10 mouse cellular contexts compared by ENCODE assay signal in genomic region chr17:25117263-25117662, GRCm38 (mm10). TPM values are rescaled to one million over a fixed set of nuclear protein-coding genes. Genes with fewer than 3 reads are reported as not detected.
DNase-seq lines count a peak whose midpoint lies in the region; ATAC-seq and TF ChIP-seq lines count a peak whose summit lies in the region.
"Had no signal": no experiment of that assay in that cellular context is flagged by ENCODE, and none has a peak within 500 bp of the region (broad histone marks: within the 10 kb centered on the region; RNA-seq: fewer than 3 reads in every experiment).

No protein-coding gene starts in this region.

- TF ChIP-seq EP300 in heart, postnatal 0 days (IDR thresholded peaks at IDR 0.05; ENCODE audit: low read depth): no peak
- TF ChIP-seq EP300 in liver, postnatal 0 days (IDR thresholded peaks at IDR 0.05; ENCODE audit: low read depth): no peak

- WGBS in heart, postnatal 0 days: 24% methylated on average over 4 of the region's 4 CpGs
- 35% methylated on average over 4 of the region's 4 CpGs for WGBS in liver, postnatal 0 days (ENCODE audit: insufficient replicate concordance)

- no peak overlapping the region for H3K4me3 ChIP-seq in heart, postnatal 0 days (ENCODE audit: low read depth, low read length)
- no peak overlapping the region for H3K4me3 ChIP-seq in liver, postnatal 0 days (ENCODE audit: low read depth, low read length)

- ATAC-seq in heart, postnatal 0 days (ENCODE audit: insufficient read depth, low read depth): no peak
- ATAC-seq in liver, postnatal 0 days: no peak
- ATAC-seq: midbrain, embryonic 16.5 days had no signal

- no peaks in the 10 kb centered on the region for H3K36me3 ChIP-seq in heart, postnatal 0 days (replicated peaks; ENCODE audit: control insufficient read depth, insufficient read depth, low read length)
- H3K36me3 ChIP-seq in liver, postnatal 0 days (replicated peaks; ENCODE audit: insufficient read depth, low read length): peaks cover 2% of the 10 kb centered on the region; the same call in 1 of the 2 replicates

- no peak for DNase-seq in heart, postnatal 0 days (ENCODE audit: low spot score)
- DNase-seq in heart, adult 11 months: no peak
- peak; percentile 70 for DNase-seq in 416B (ENCODE audit: low read depth)
- peak; percentile 61 for DNase-seq in NIH3T3 (ENCODE audit: low read depth)
- no peak for DNase-seq in liver, postnatal 0 days
- no peak for DNase-seq in right cerebral cortex, postnatal 4 days
- DNase-seq in right cerebral cortex, postnatal 10 days (ENCODE audit: low spot score in 2 of 2): no peak
- no peak for DNase-seq in layer of hippocampus, adult 8-10 months (ENCODE audit: low spot score in 2 of 2)

- H3K4me2 ChIP-seq in heart, postnatal 0 days (ENCODE audit: low read depth, low read length): no peak overlapping the region
- no peak overlapping the region for H3K4me2 ChIP-seq in liver, postnatal 0 days (ENCODE audit: low read depth, low read length)

- no peaks in the 10 kb centered on the region for H3K9me3 ChIP-seq in heart, postnatal 0 days (replicated peaks; ENCODE audit: control insufficient read depth, low read length)
- H3K9me3 ChIP-seq in liver, postnatal 0 days (ENCODE audit: low read length): no peaks in the 10 kb centered on the region

- H3K27ac ChIP-seq in heart, postnatal 0 days (ENCODE audit: low read depth): no peak overlapping the region
- no peak overlapping the region for H3K27ac ChIP-seq in liver, postnatal 0 days (ENCODE audit: low read depth)

- H3K9ac ChIP-seq in heart, postnatal 0 days (replicated peaks; ENCODE audit: low read depth, low read length): no peak overlapping the region
- H3K9ac ChIP-seq in liver, postnatal 0 days (replicated peaks): no peak overlapping the region

- H3K27me3 ChIP-seq in heart, postnatal 0 days (ENCODE audit: control insufficient read depth, insufficient read depth, low read length): no peaks in the 10 kb centered on the region
- H3K27me3 ChIP-seq in liver, postnatal 0 days (ENCODE audit: insufficient read depth, low read length): no peaks in the 10 kb centered on the region

- peak; percentile 16; the same call in 1 of the 2 replicates for TF ChIP-seq CTCF in heart, postnatal 0 days (IDR thresholded peaks at IDR 0.05; ENCODE audit: low read depth)
- peak; percentile 63 for TF ChIP-seq CTCF in liver, postnatal 0 days (IDR thresholded peaks at IDR 0.05; ENCODE audit: low read depth)

- peaks cover 11% of the 10 kb centered on the region for H3K4me1 ChIP-seq in heart, postnatal 0 days (ENCODE audit: control insufficient read depth, insufficient read depth)
- peaks cover 15% of the 10 kb centered on the region for H3K4me1 ChIP-seq in liver, postnatal 0 days (ENCODE audit: insufficient read depth)

RNA-seq across cellular contexts. Expression of gene Telo2, which starts 1.5 kb away (rescaled TPM):
- 27.9 and 31.4 TPM in 2 replicates for total RNA-seq in heart, postnatal 0 days (2014; rRNA removed; ENCODE audit: low replicate concordance)
- 13.2 and 15.3 TPM in 2 replicates for polyA plus RNA-seq in heart, postnatal 0 days (2015; fragmentation: Nextera tagmentation; extraction: Ambion mirVana)
- polyA plus RNA-seq in liver, postnatal 0 days (2015; fragmentation: Nextera tagmentation; extraction: Ambion mirVana): 5.3 and 5.7 TPM in 2 replicates
- total RNA-seq in layer of hippocampus, adult 8-10 months (2022): 10 to 100 TPM; 32.8 to 38.7 (median 36.8) TPM

RNA-seq across cellular contexts. Expression of gene Ptx4, which starts 3.3 kb away (rescaled TPM):
- total RNA-seq in heart, postnatal 0 days (2014; rRNA removed; ENCODE audit: low replicate concordance): 0.12 TPM in 1 of 2 replicates, not detected in the other
- 0.22 TPM in 2 replicates for polyA plus RNA-seq in heart, postnatal 0 days (2015; fragmentation: Nextera tagmentation; extraction: Ambion mirVana)
- polyA plus RNA-seq in liver, postnatal 0 days (2015; fragmentation: Nextera tagmentation; extraction: Ambion mirVana): not detected in 2 replicates
- 1 to 10 TPM in 3 of 4 experiments, under 1 TPM in 1; 0.89 to 3.9 (median 1.8) TPM for total RNA-seq in layer of hippocampus, adult 8-10 months (2022)

RNA-seq across cellular contexts. Expression of gene Clcn7, which starts 15.9 kb away (rescaled TPM):
- total RNA-seq in heart, postnatal 0 days (2014; rRNA removed; ENCODE audit: low replicate concordance): 15.4 and 20.3 TPM in 2 replicates
- polyA plus RNA-seq in heart, postnatal 0 days (2015; fragmentation: Nextera tagmentation; extraction: Ambion mirVana): 12.6 and 12.8 TPM in 2 replicates
- polyA plus RNA-seq in liver, postnatal 0 days (2015; fragmentation: Nextera tagmentation; extraction: Ambion mirVana): 7.3 and 8.6 TPM in 2 replicates
- 10 to 100 TPM; 54.7 to 61.5 (median 58.9) TPM for total RNA-seq in layer of hippocampus, adult 8-10 months (2022)

RNA-seq across cellular contexts. Expression of gene Tmem204, which starts 33.9 kb away (rescaled TPM):
- 53.8 and 56.4 TPM in 2 replicates for total RNA-seq in heart, postnatal 0 days (2014; rRNA removed; ENCODE audit: low replicate concordance)
- 27.2 and 27.9 TPM in 2 replicates for polyA plus RNA-seq in heart, postnatal 0 days (2015; fragmentation: Nextera tagmentation; extraction: Ambion mirVana)
- polyA plus RNA-seq in liver, postnatal 0 days (2015; fragmentation: Nextera tagmentation; extraction: Ambion mirVana): 8.3 and 9.4 TPM in 2 replicates
- 1 to 10 TPM; 7.4 to 9.3 (median 8.1) TPM for total RNA-seq in layer of hippocampus, adult 8-10 months (2022)

RNA-seq across cellular contexts. Expression of gene Ccdc154, which starts 45.0 kb away (rescaled TPM):
- not detected in 2 replicates for total RNA-seq in heart, postnatal 0 days (2014; rRNA removed; ENCODE audit: low replicate concordance)
- polyA plus RNA-seq in heart, postnatal 0 days (2015; fragmentation: Nextera tagmentation; extraction: Ambion mirVana): not detected in 2 replicates
- not detected in 2 replicates for polyA plus RNA-seq in liver, postnatal 0 days (2015; fragmentation: Nextera tagmentation; extraction: Ambion mirVana)
- under 1 TPM in 1 of 4 experiments, not detected in 3; 0.18 TPM for total RNA-seq in layer of hippocampus, adult 8-10 months (2022)
- total RNA-seq: gastrocnemius, adult 8-10 months had no signal
- polyA plus RNA-seq: midbrain, embryonic 16.5 days had no signal

Comparison
In these comparisons a context has a peak if more than half of its experiments do, and no peak if none do; other contexts are left out.
1. DNase-seq: peak in 416B (single experiment) and NIH3T3 (single experiment); none in heart, postnatal 0 days (single experiment), heart, adult 11 months (single experiment), liver, postnatal 0 days (single experiment), right cerebral cortex, postnatal 4 days (single experiment), right cerebral cortex, postnatal 10 days (0 of 2) and layer of hippocampus, adult 8-10 months (0 of 2).